Mouse (Mus musculus): ENCODE results near the gene Rell1. TPM values are rescaled to one million over a fixed set of nuclear protein-coding genes. Genes with fewer than 3 reads are reported as not detected.
"Not testable (repeated sequence)": the region's sequence is repeated elsewhere in the genome, so short reads cannot be mapped to it uniquely, and the experiment has no call there.

Gene Rell1
- polyA plus RNA-seq, 1 experiment from 2014 or later, result 16.4 TPM

DNA sequence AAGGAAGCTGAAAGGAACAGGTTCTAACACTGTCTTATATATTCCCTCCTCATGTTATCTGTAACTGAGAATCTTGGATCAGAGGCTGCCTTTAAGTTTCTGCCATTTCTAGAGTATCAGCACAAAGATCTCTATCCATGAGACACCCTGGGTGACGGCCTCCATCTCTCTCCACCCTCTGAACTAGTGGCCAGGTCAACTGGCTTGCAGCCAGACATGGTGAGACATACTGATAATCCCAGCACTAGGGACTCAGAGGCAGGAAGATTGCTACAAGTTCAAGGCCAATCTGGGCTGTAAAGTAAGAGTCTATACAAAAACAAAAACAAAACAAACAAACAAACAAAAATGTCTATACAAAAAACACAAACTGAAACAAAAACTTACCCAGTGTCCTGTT is 53.8 kb downstream of the Rell1 start:
- Histone ChIP-seq H3K27me3 (replicated peaks; ENCODE audit: control insufficient read depth, insufficient read depth, low read length) (no peaks in the 10 kb centered on the region), H3K27ac (ENCODE audit: low read length) (no peak overlapping the region), H3K4me2 (ENCODE audit: low read depth, low read length) (no peak overlapping the region), H3K9me3 (ENCODE audit: control insufficient read depth, low read length) (no peaks in the 10 kb centered on the region), H3K9ac (ENCODE audit: low read depth, low read length) (no peak overlapping the region), H3K4me3 (ENCODE audit: low read length) (no peak overlapping the region), H3K4me1 (ENCODE audit: control insufficient read depth, insufficient read depth, low read length) (no peaks in the 10 kb centered on the region; the same call in 1 of the 2 replicates), H3K36me3 (ENCODE audit: control insufficient read depth, insufficient read depth, low read length) (no peaks in the 10 kb centered on the region)
- no peak for ATAC-seq
- 80% methylated on average over 1 of the region's 1 CpGs for WGBS

DNA sequence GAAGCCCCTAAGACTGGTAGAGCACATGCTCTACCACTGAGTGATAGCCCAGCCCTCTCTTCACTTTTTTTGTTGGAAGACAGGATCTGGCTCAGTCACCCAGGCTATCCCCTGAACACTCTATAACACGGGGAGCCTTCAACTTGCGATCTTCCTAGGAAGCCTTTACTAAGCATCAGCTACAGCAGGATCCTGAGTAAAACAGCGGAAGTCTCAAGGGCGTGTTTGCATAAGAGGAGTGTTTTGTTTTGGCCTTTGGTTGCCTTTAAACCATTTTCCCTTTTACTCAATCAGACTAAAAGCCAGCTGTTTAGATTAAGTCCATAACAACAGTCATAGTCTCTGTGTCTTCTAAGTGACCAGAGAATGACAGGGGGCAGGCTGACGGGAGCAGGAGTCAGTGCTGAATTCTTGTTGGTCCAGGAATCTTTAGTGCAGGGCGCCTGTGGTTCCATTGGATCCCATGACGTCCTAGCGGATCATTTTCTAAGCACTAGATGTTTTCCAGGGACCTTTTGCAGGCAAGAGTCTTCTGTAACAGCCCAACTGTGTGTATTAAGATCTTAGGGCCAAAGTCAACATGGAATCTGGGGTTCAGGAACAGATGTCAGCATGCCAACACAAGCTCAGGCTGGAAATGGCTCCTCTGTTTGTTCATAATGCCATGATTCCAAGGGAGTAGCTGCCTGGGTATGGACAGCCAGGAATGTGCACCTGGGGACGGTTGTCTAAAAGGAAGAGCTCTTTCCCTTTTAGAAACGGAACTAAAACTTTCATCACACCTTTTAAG is 58.3 kb downstream of the Rell1 start:
- Histone ChIP-seq H3K9me3 (ENCODE audit: control insufficient read depth, low read length) (no peaks in the 10 kb centered on the region), H3K4me2 (ENCODE audit: low read depth, low read length) (no peak overlapping the region), H3K9ac (ENCODE audit: low read depth, low read length) (no peak overlapping the region), H3K27ac (ENCODE audit: low read length) (no peak overlapping the region), H3K4me3 (ENCODE audit: low read length) (no peak overlapping the region), H3K36me3 (ENCODE audit: control insufficient read depth, insufficient read depth, low read length) (no peaks in the 10 kb centered on the region), H3K27me3 (replicated peaks; ENCODE audit: control insufficient read depth, insufficient read depth, low read length) (no peaks in the 10 kb centered on the region), H3K4me1 (ENCODE audit: control insufficient read depth, insufficient read depth, low read length) (peaks cover 3% of the 10 kb centered on the region)
- ATAC-seq, result no peak
- 79% methylated on average over 10 of the region's 10 CpGs for WGBS

DNA sequence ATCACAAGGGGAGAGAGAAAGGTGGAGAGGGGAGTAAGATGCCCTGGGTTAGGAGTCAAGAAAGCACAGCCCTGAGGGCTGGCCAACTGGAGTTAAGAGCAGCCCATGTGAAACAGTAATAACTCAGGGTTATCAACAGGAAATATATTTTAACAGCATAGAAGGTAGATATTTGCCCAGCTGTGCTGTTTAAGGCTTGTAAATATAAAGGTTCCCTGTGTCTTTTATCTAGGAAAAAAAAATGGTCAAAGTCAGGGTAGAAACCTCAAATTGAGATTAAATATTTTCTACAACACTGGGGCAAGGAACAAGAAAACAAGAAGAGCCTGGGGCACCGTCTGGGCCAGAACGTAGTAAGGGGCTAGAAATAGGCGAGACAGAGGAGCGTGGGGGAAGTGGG is 61.2 kb downstream of the Rell1 start:
- Histone ChIP-seq H3K27me3 (replicated peaks; ENCODE audit: control insufficient read depth, insufficient read depth, low read length) (no peaks in the 10 kb centered on the region), H3K4me1 (ENCODE audit: control insufficient read depth, insufficient read depth, low read length) (peaks cover 3% of the 10 kb centered on the region), H3K4me2 (ENCODE audit: low read depth, low read length) (no peak overlapping the region), H3K36me3 (ENCODE audit: control insufficient read depth, insufficient read depth, low read length) (no peaks in the 10 kb centered on the region), H3K9ac (ENCODE audit: low read depth, low read length) (no peak overlapping the region), H3K27ac (ENCODE audit: low read length) (peak overlapping the region; percentile 24; the same call in 1 of the 2 replicates), H3K9me3 (ENCODE audit: control insufficient read depth, low read length) (no peaks in the 10 kb centered on the region), H3K4me3 (ENCODE audit: low read length) (no peak overlapping the region)
- WGBS, result 63% methylated on average over 4 of the region's 4 CpGs
- no peak for ATAC-seq

DNA sequence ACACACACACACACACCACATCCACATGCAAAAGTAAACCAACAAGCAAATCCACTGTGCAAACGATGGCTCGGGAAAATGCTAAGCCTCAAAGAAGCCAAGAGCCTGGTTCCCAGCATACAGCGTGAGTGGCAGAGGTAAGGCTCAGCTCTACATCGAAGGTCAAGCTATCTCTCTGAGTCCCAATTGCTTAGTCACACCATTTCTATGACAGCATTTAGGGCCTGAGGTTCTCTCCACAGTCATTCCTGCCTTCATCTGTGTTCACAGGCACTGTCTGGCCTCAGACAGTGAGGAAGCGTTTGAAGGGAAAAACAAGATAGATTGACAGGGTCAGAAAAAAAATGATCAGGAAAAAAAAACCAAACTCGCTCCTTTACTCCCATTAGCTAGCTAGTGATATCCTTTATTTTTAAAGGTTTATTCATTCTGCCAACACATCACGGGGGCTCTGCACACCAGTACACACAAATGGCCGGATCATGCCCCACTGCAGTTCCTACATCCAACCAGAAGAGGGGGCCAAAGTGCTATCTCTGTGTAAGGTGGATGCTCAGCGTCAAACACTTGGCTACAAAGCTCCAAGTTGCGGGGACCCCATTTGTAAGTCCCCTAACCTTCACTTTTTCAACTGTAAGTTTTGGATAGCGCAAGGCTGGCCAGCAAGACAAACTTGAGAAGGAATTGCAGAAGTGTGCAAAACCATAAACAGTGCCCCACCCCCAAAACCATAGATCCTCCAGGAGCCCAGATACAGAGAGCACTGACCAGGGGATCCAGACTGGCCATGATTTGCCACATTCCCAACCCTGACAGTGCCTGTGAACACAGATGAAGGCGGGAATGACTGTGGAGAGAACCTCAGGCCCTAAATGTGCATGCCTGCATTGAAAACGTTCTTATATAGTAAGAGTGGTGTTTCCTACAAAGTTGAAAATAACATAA is 62.3 kb downstream of the Rell1 start:
- Histone ChIP-seq H3K27ac (ENCODE audit: low read length) (no peak overlapping the region), H3K27me3 (replicated peaks; ENCODE audit: control insufficient read depth, insufficient read depth, low read length) (no peaks in the 10 kb centered on the region), H3K4me2 (ENCODE audit: low read depth, low read length) (no peak overlapping the region), H3K4me1 (ENCODE audit: control insufficient read depth, insufficient read depth, low read length) (peaks cover 3% of the 10 kb centered on the region), H3K4me3 (ENCODE audit: low read length) (no peak overlapping the region), H3K36me3 (ENCODE audit: control insufficient read depth, insufficient read depth, low read length) (no peaks in the 10 kb centered on the region), H3K9ac (ENCODE audit: low read depth, low read length) (no peak overlapping the region), H3K9me3 (ENCODE audit: control insufficient read depth, low read length) (no peaks in the 10 kb centered on the region)
- peak; percentile 80 for ATAC-seq
- 38% methylated on average over 13 of the region's 13 CpGs for WGBS

DNA sequence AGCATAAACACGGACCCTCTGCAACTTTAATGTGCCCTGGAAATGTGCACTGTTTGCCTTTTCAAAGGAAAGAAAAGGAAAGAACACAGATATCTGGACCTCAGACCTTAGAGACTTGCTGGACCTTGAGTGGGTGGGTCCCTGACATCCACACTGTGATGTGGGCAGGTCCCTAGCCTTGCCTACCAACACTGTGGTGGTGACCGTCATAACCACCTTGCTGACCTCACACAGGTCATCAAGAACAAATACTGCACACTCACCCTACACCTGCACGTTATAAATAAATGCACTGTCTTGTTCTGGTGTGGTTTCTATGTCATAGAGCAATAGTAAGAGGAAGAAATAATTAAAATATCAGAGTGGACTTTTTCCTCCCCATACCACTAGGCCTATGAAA is 65.4 kb downstream of the Rell1 start:
- Histone ChIP-seq H3K27ac (ENCODE audit: low read length) (no peak overlapping the region), H3K36me3 (ENCODE audit: control insufficient read depth, insufficient read depth, low read length) (no peaks in the 10 kb centered on the region), H3K27me3 (replicated peaks; ENCODE audit: control insufficient read depth, insufficient read depth, low read length) (no peaks in the 10 kb centered on the region), H3K4me3 (ENCODE audit: low read length) (no peak overlapping the region), H3K9me3 (ENCODE audit: control insufficient read depth, low read length) (no peaks in the 10 kb centered on the region), H3K9ac (ENCODE audit: low read depth, low read length) (no peak overlapping the region), H3K4me1 (ENCODE audit: control insufficient read depth, insufficient read depth, low read length) (peaks cover 3% of the 10 kb centered on the region), H3K4me2 (ENCODE audit: low read depth, low read length) (no peak overlapping the region)
- 65% methylated on average over 3 of the region's 3 CpGs for WGBS
- ATAC-seq, result no peak

DNA sequence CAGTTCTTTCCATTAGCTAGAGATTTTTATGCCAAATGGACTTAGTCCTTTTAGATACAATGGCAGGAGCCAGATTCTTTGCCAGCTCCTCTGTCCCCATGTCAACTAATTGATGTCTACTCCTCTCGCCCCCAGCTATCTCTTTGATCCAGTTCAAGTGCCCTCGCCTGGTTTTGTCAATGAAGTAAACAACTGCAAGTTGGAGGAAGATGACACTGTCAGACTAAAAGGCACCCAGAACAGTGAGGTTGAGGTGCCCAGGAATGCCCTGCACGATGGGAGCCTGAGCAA is 70.9 kb downstream of the Rell1 start:
- no peak overlapping the region for H3K27ac ChIP-seq (ENCODE audit: low read length)
- no peaks in the 10 kb centered on the region for H3K9me3 ChIP-seq (ENCODE audit: control insufficient read depth, low read length)
- H3K4me3 ChIP-seq (ENCODE audit: low read length), result no peak overlapping the region
- H3K27me3 ChIP-seq (replicated peaks; ENCODE audit: control insufficient read depth, insufficient read depth, low read length), result no peaks in the 10 kb centered on the region
- no peak for ATAC-seq
- H3K9ac ChIP-seq (ENCODE audit: low read depth, low read length), result no peak overlapping the region
- H3K4me1 ChIP-seq (ENCODE audit: control insufficient read depth, insufficient read depth, low read length), result no peaks in the 10 kb centered on the region; the same call in 1 of the 2 replicates
- H3K36me3 ChIP-seq (ENCODE audit: control insufficient read depth, insufficient read depth, low read length), result no peaks in the 10 kb centered on the region
- 79% methylated on average over 3 of the region's 3 CpGs for WGBS
- H3K4me2 ChIP-seq (ENCODE audit: low read depth, low read length), result no peak overlapping the region

DNA sequence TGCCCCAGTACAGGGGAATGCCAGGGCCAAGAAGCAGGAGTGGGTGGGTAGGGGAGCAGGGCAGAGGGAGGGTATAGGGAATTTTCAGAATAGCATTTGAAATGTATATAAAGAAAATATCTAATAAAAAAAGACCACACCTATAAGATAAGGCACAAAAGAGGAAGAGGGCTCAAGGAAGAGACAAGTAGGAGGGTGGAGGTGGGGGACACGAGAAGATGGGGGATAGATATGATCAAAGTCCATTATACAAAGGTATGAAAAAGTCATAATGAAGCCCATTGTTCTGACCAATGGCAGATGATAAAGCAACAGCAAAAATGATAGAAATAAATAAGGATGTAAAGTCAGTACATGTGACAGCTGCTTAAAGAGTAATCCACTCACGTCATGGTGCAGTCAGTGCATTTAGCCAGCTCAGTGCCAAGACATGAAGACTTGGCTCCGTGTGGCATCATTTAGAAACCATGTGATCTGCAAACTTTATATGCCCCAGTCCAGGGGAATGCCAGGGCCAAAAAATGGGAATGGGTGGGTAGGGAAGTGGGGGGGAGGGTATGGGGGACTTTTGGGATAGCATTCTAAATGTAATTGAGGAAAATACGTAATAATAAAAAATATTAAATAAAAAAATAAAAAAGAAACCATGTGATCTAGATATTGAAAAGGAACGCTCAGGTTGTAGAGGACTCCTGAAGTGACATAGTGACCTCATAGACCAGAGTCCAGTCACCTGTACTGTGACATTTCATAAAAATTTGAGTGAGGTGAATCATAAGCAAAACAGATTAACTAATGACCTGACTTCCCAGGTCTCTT is 71.5 kb downstream of the Rell1 start:
- H3K27me3 ChIP-seq (replicated peaks; ENCODE audit: control insufficient read depth, insufficient read depth, low read length); H3K36me3 ChIP-seq (ENCODE audit: control insufficient read depth, insufficient read depth, low read length); H3K9ac ChIP-seq (ENCODE audit: low read depth, low read length); ATAC-seq; H3K4me1 ChIP-seq (ENCODE audit: control insufficient read depth, insufficient read depth, low read length); H3K27ac ChIP-seq (ENCODE audit: low read length); H3K9me3 ChIP-seq (ENCODE audit: control insufficient read depth, low read length); H3K4me2 ChIP-seq (ENCODE audit: low read depth, low read length); H3K4me3 ChIP-seq (ENCODE audit: low read length): not testable (repeated sequence)
- 80% methylated on average over 5 of the region's 5 CpGs for WGBS

DNA sequence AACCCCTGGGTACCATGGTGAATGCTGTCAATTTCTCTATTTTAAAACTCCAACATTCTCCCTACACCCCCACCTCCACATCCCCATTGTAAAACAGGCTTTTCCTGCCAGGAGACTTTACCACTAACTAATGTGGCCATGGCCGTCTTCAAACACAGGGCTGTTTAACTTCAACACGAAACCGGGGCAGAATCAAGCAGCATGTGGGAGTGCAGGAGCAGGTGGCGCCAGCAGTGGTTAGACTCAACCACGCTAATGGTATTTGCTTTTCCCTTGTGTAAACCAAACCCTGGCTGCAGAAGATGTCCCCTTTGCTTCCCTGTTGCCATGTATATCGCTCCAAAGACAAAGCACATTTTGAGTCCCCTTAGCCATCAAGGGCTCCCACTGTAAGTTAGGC is 76.8 kb downstream of the Rell1 start:
- Histone ChIP-seq H3K9me3 (ENCODE audit: control insufficient read depth, low read length) (peaks cover 3% of the 10 kb centered on the region; the same call in 1 of the 2 replicates), H3K27me3 (replicated peaks; ENCODE audit: control insufficient read depth, insufficient read depth, low read length) (no peaks in the 10 kb centered on the region), H3K4me2 (ENCODE audit: low read depth, low read length) (no peak overlapping the region), H3K36me3 (ENCODE audit: control insufficient read depth, insufficient read depth, low read length) (0 out of 2 replicates have a peak, but pooled peaks cover 2% of the 10 kb centered on the region), H3K9ac (ENCODE audit: low read depth, low read length) (no peak overlapping the region), H3K27ac (ENCODE audit: low read length) (0 out of 2 replicates have a peak overlapping the region, but pooled peaks have one; percentile 10), H3K4me3 (ENCODE audit: low read length) (no peak overlapping the region), H3K4me1 (ENCODE audit: control insufficient read depth, insufficient read depth, low read length) (peaks cover 7% of the 10 kb centered on the region)
- ATAC-seq, result peak; percentile 78
- 41% methylated on average over 6 of the region's 6 CpGs for WGBS

DNA sequence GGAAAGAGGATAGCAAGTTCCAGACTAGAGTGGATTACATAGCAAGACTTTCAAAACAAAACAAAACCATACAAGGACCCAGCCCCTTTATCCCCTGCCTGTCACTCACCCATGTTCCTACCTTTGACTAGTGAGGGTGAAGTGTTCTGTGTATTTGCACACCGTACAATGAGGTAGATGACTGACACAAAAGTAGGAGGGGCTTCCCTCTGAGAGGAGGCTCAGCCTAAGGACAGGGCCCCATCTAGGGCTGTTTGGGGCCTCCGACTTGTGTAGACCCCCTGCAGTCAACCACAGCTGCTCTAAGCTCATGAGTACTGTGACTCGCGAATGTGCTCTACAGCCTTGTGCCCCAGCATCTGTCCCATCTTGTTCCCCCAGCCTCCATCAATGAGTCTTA is 77.5 kb downstream of the Rell1 start:
- no peak overlapping the region for H3K4me3 ChIP-seq (ENCODE audit: low read length)
- peak overlapping the region; percentile 30; the same call in 1 of the 2 replicates for H3K27ac ChIP-seq (ENCODE audit: low read length)
- peaks cover 3% of the 10 kb centered on the region; the same call in 1 of the 2 replicates for H3K9me3 ChIP-seq (ENCODE audit: control insufficient read depth, low read length)
- no peak overlapping the region for H3K9ac ChIP-seq (ENCODE audit: low read depth, low read length)
- H3K4me2 ChIP-seq (ENCODE audit: low read depth, low read length), result no peak overlapping the region
- peaks cover 7% of the 10 kb centered on the region for H3K4me1 ChIP-seq (ENCODE audit: control insufficient read depth, insufficient read depth, low read length)
- 67% methylated on average over 4 of the region's 4 CpGs for WGBS
- H3K36me3 ChIP-seq (ENCODE audit: control insufficient read depth, insufficient read depth, low read length), result 0 out of 2 replicates have a peak, but pooled peaks cover 2% of the 10 kb centered on the region
- no peak for ATAC-seq
- no peaks in the 10 kb centered on the region for H3K27me3 ChIP-seq (replicated peaks; ENCODE audit: control insufficient read depth, insufficient read depth, low read length)
